Mouse (Mus musculus) liver, adult 2 months (tissue): ENCODE measurements at regions not wholly inside any gene's neighbourhood (a gene's known extent, or its start where the extent isn't known, plus 50 kb on each side); places are given as distances from the start of the nearest gene placed in this dataset.

Experiments
- CTCF ChIP-seq: fragments of 200-500 bp; IDR thresholded peaks from 2 replicates; pipeline ENCODE4 v1.5.1; 2011; ENCODE audit warnings: low read depth, low read length, control low read depth
- POLR2A ChIP-seq: fragments of 200-500 bp; IDR thresholded peaks from 2 replicates; pipeline ENCODE4 v1.6.1; 2011; ENCODE audit warnings: low read length, control low read depth; ENCODE audit not compliant: insufficient read depth; ENCODE audit errors: extremely low read depth

- TF ChIP-seq CTCF, result no peak
- TF ChIP-seq POLR2A, result no peak
Measured at GRCm38 (mm10) chr6:66263429-66263828, 271.8 kb upstream of the Mad2l1 start.
